Mouse (Mus musculus): ENCODE measurements around the gene Nuak1. TPM values are rescaled to one million over a fixed set of nuclear protein-coding genes. Genes with fewer than 3 reads are reported as not detected.

The Nuak1 gene
- polyA plus RNA-seq, 1 experiment from 2014 or later: 0.25 TPM

GRCm38 (mm10) chr10:84371681-84372160 lies 68.7 kb downstream of the Nuak1 start:
- H3K9me3 ChIP-seq (replicated peaks): no peaks in the 10 kb centered on the region

GRCm38 (mm10) chr10:84371230-84371629 lies 69.2 kb downstream of the Nuak1 start:
- Histone ChIP-seq H3K4me3 (no peak overlapping the region), H3K9me3 (replicated peaks) (no peaks in the 10 kb centered on the region), H3K9ac (no peak overlapping the region), H3K4me2 (no peak overlapping the region), H3K4me1 (no peaks in the 10 kb centered on the region), H3K36me3 (peaks cover 3% of the 10 kb centered on the region; the same call in 1 of the 2 replicates), H3K27me3 (replicated peaks) (no peaks in the 10 kb centered on the region), H3K27ac (no peak overlapping the region)
- 53% methylated on average over 4 of the region's 4 CpGs for WGBS (ENCODE audit: insufficient replicate concordance)
- no peak for ATAC-seq

More at GRCm38 (mm10) chr10:84371681-84372160, 68.7 kb downstream of the Nuak1 start:
- Histone ChIP-seq H3K27ac (no peak overlapping the region), H3K4me1 (no peaks in the 10 kb centered on the region), H3K27me3 (replicated peaks) (no peaks in the 10 kb centered on the region), H3K4me2 (no peak overlapping the region), H3K4me3 (no peak overlapping the region), H3K9ac (no peak overlapping the region), H3K36me3 (peaks cover 3% of the 10 kb centered on the region; the same call in 1 of the 2 replicates)
- no peak for ATAC-seq
- WGBS (ENCODE audit: insufficient replicate concordance): 45% methylated on average over 10 of the region's 10 CpGs

DNA sequence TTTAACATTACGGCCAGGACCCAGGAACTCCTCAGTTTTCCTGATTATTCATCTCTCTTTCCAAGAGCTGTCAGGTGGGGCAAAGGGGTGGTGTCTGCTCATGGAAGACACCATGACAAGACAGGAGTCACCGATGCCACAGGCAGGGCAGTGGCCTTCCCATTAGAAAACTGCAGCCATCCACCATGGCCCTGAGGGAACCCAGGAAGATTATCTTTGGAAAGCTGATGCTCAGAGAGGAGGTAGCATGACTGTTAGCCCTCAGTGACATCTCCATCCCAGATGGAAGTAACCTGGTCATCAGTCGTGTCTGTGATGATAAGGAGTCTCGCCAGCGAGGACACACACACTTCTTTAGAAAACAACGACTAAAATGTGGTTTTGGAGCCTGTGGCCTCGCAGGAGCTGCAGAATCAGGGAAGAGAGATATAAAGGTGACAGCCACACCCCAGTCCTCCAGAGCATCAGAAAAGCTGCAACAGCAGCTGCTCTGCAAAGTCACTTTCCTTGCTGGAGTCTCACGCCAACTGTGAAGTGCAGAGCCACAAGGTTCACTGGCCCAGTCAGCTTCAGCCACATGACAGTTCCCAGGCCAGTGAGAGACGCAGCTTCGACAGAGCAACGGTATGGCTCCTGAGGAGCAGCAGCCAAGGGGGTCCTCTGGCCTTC lies 70.6 kb downstream of the Nuak1 start:
- Histone ChIP-seq H3K9me3 (replicated peaks) (no peaks in the 10 kb centered on the region), H3K4me3 (no peak overlapping the region), H3K27ac (no peak overlapping the region), H3K27me3 (replicated peaks) (0 out of 2 replicates have a peak, but pooled peaks cover under 1% of the 10 kb centered on the region), H3K4me1 (no peaks in the 10 kb centered on the region), H3K36me3 (peaks cover under 1% of the 10 kb centered on the region; the same call in 1 of the 2 replicates), H3K4me2 (no peak overlapping the region), H3K9ac (no peak overlapping the region)
- no peak for ATAC-seq
- WGBS (ENCODE audit: insufficient replicate concordance): 35% methylated on average over 11 of the region's 11 CpGs

- no peaks in the 10 kb centered on the region for H3K36me3 ChIP-seq
- H3K9me3 ChIP-seq (replicated peaks): no peaks in the 10 kb centered on the region
- ATAC-seq: no peak
- no peak overlapping the region for H3K27ac ChIP-seq
- no peaks in the 10 kb centered on the region for H3K4me1 ChIP-seq
- no peak overlapping the region for H3K4me2 ChIP-seq
- 0 out of 2 replicates have a peak, but pooled peaks cover 3% of the 10 kb centered on the region for H3K27me3 ChIP-seq (replicated peaks)
- WGBS (ENCODE audit: insufficient replicate concordance): 71% methylated on average over 3 of the region's 3 CpGs
- no peak overlapping the region for H3K4me3 ChIP-seq
- no peak overlapping the region for H3K9ac ChIP-seq
Measured at GRCm38 (mm10) chr10:84368185-84368584, 72.2 kb downstream of the Nuak1 start.

GRCm38 (mm10) chr10:84365166-84365865 lies 75.1 kb downstream of the Nuak1 start:
- Histone ChIP-seq H3K27me3 (replicated peaks) (0 out of 2 replicates have a peak, but pooled peaks cover 3% of the 10 kb centered on the region), H3K36me3 (no peaks in the 10 kb centered on the region), H3K27ac (no peak overlapping the region), H3K4me3 (no peak overlapping the region), H3K9ac (no peak overlapping the region), H3K4me1 (no peaks in the 10 kb centered on the region), H3K9me3 (replicated peaks) (no peaks in the 10 kb centered on the region), H3K4me2 (no peak overlapping the region)
- no peak for ATAC-seq
- 73% methylated on average over 7 of the region's 7 CpGs for WGBS (ENCODE audit: insufficient replicate concordance)

DNA sequence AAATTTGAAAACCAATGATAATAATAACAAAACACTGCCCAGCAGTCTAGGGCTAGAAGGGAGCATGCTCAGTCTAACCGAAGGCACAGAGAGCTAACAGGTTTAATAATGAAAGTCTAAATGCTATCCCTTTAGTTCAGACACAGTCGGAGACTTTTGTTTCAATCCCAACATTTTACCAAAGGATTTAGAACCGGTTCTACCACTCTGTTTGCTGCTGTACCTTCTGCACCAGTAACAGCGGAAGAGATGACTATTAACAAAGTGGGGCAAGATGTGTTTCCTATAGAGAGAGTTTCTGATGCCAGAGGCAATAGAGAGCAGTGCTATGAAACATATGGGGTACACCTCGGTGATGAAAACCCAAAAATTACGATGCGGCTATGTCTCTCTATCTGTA lies 76.6 kb downstream of the Nuak1 start:
- H3K4me2 ChIP-seq: no peak overlapping the region
- no peak for ATAC-seq
- WGBS (ENCODE audit: insufficient replicate concordance): 70% methylated on average over 7 of the region's 7 CpGs

GRCm38 (mm10) chr10:84360953-84361352 lies 79.4 kb downstream of the Nuak1 start:
- 74% methylated on average over 4 of the region's 4 CpGs for WGBS (ENCODE audit: insufficient replicate concordance)
- Histone ChIP-seq H3K27ac (no peak overlapping the region), H3K9ac (no peak overlapping the region), H3K9me3 (replicated peaks) (no peaks in the 10 kb centered on the region), H3K36me3 (no peaks in the 10 kb centered on the region), H3K4me3 (no peak overlapping the region), H3K4me1 (no peaks in the 10 kb centered on the region), H3K27me3 (replicated peaks) (0 out of 2 replicates have a peak, but pooled peaks cover 3% of the 10 kb centered on the region), H3K4me2 (no peak overlapping the region)
- no peak for ATAC-seq

More for the DNA sequence above, 76.6 kb downstream of the Nuak1 start:
- Histone ChIP-seq H3K4me1 (no peaks in the 10 kb centered on the region), H3K4me3 (no peak overlapping the region), H3K9ac (no peak overlapping the region), H3K27ac (no peak overlapping the region), H3K27me3 (replicated peaks) (0 out of 2 replicates have a peak, but pooled peaks cover 3% of the 10 kb centered on the region), H3K36me3 (no peaks in the 10 kb centered on the region), H3K9me3 (replicated peaks) (no peaks in the 10 kb centered on the region)

GRCm38 (mm10) chr10:84360391-84360790 lies 80.0 kb downstream of the Nuak1 start:
- Histone ChIP-seq H3K27ac (no peak overlapping the region), H3K4me1 (no peaks in the 10 kb centered on the region), H3K9ac (no peak overlapping the region), H3K9me3 (replicated peaks) (no peaks in the 10 kb centered on the region), H3K4me2 (no peak overlapping the region), H3K4me3 (no peak overlapping the region), H3K36me3 (no peaks in the 10 kb centered on the region), H3K27me3 (replicated peaks) (0 out of 2 replicates have a peak, but pooled peaks cover 3% of the 10 kb centered on the region)
- no peak for ATAC-seq
- 18% methylated on average over 9 of the region's 9 CpGs for WGBS (ENCODE audit: insufficient replicate concordance)

DNA sequence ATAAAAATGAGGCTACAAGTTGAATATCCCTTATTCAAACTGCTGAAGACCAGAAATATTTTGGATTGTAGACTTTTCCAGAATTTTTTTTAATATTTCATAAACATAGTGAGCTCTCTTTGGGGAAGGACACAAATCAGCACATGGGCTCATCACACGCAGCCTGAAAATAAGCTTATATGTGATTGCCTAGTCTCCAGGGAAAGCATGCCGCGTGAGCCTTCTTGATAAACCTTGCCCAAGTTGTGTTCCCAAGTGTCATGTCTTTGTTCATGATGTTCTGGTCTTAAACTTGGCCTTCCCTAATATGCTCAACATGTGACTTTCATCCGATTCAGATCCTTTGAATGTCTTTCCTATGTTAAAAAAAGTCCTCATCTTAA lies 81.7 kb downstream of the Nuak1 start:
- Histone ChIP-seq H3K4me3 (no peak overlapping the region), H3K4me2 (no peak overlapping the region), H3K9me3 (replicated peaks) (no peaks in the 10 kb centered on the region), H3K4me1 (no peaks in the 10 kb centered on the region), H3K27ac (no peak overlapping the region), H3K9ac (no peak overlapping the region), H3K36me3 (no peaks in the 10 kb centered on the region), H3K27me3 (replicated peaks) (no peaks in the 10 kb centered on the region)
- WGBS (ENCODE audit: insufficient replicate concordance): 74% methylated on average over 4 of the region's 4 CpGs
- no peak for ATAC-seq

DNA sequence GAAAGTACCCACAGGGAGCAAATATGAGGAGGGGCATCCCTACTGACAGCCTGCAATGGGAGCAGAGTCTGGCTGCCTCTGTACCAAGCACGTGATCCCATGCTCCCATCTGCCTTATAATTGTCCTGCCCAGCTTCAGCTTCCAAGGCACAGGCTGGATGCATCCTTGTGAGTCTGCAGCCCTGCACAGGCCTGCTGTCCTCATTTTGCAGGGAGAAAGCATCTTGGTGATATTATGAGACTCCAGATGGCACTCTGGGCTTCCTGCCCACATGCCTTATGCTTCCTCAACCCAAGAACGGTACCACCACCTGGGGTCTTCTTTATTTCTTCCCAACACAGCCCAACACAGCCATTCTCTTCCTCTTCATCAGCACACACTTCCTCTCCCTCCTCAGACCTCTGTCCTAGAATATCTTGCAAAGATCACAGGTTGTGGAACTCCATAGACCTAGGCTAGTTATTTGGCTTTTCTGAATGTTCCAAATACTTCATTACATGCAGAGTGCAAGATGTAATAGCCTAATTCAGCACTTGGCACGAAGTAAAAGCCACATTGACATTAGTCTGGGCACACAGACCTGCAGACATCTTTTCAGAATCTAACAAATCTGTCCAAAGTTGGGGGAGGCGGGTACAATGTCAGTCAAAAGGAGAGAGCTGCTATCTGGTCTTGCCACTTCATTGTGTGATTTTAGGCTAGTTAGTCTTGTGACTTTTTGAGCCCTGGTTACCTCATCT lies 82.2 kb downstream of the Nuak1 start:
- no peaks in the 10 kb centered on the region for H3K4me1 ChIP-seq
- no peaks in the 10 kb centered on the region for H3K36me3 ChIP-seq
- H3K27ac ChIP-seq: no peak overlapping the region
- H3K4me3 ChIP-seq: no peak overlapping the region
- H3K9ac ChIP-seq: no peak overlapping the region
- ATAC-seq: no peak
- no peaks in the 10 kb centered on the region for H3K27me3 ChIP-seq (replicated peaks)
- H3K9me3 ChIP-seq (replicated peaks): no peaks in the 10 kb centered on the region
- WGBS (ENCODE audit: insufficient replicate concordance): 39% methylated on average over 4 of the region's 4 CpGs
- no peak overlapping the region for H3K4me2 ChIP-seq

GRCm38 (mm10) chr10:84357593-84357992 lies 82.8 kb downstream of the Nuak1 start:
- no peaks in the 10 kb centered on the region for H3K36me3 ChIP-seq
- H3K27me3 ChIP-seq (replicated peaks): no peaks in the 10 kb centered on the region
- no peak overlapping the region for H3K4me2 ChIP-seq
- no peak overlapping the region for H3K4me3 ChIP-seq
- ATAC-seq: no peak
- no peaks in the 10 kb centered on the region for H3K4me1 ChIP-seq
- H3K27ac ChIP-seq: no peak overlapping the region
- no peak overlapping the region for H3K9ac ChIP-seq
- no peaks in the 10 kb centered on the region for H3K9me3 ChIP-seq (replicated peaks)
- 78% methylated on average over 4 of the region's 4 CpGs for WGBS (ENCODE audit: insufficient replicate concordance)

DNA sequence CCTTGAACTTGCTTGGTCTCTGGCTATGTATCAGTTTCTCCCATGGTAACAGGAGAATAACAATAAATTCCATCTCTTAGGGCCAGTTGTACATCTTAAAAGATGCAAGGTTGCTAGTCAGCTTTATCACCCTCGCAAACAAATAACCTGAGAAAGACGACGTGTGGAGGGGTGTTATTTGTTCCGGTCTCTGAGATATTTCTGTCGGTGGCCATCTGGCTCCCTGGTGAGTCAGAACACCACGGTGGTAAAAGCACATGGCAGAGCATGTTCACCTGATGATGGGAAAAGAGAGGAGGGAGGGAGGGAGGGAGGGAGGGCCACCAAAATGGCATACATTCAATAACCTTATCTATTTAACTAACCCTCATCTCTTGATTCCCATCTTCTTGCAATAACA lies 86.1 kb downstream of the Nuak1 start:
- Histone ChIP-seq H3K27me3 (replicated peaks) (no peaks in the 10 kb centered on the region), H3K9me3 (replicated peaks) (no peaks in the 10 kb centered on the region), H3K9ac (no peak overlapping the region), H3K27ac (no peak overlapping the region), H3K36me3 (no peaks in the 10 kb centered on the region), H3K4me1 (no peaks in the 10 kb centered on the region), H3K4me3 (no peak overlapping the region), H3K4me2 (no peak overlapping the region)
- 79% methylated on average over 6 of the region's 6 CpGs for WGBS (ENCODE audit: insufficient replicate concordance)
- ATAC-seq: no peak
